Mouse (Mus musculus) MN1 (cell line): Measurements from ENCODE around the gene Gm20806.
"Not testable (repeated sequence)": the region's sequence is repeated elsewhere in the genome, so short reads cannot be mapped to it uniquely, and the experiment has no call there.

Source experiments
- DNase-seq: peaks from one replicate; pipeline ENCODE4 v3.0.0-alpha.2; 2016; ENCODE audit warnings: low spot score

The Gm20806 gene

GRCm38 (mm10) chrY:78837956-78838355 is at the start of gene Gm20806:
Gene Gm20806, minus strand, starts transcription at chrY:78838056.
- not testable (repeated sequence) for DNase-seq
